In genomic region chr10:122560001-122560695, GRCm38 (mm10) we compare ENCODE assay signal across 28 mouse cellular contexts.
DNase-seq lines count a peak whose midpoint lies in the region; ATAC-seq lines count a peak whose summit lies in the region.
"Had no signal": no experiment of that assay in that cellular context is flagged by ENCODE, and none has a peak within 500 bp of the region (broad histone marks: within the 10 kb centered on the region; RNA-seq: fewer than 3 reads in every experiment).

No protein-coding gene starts in this region.

- no peaks in the 10 kb centered on the region for H3K27me3 ChIP-seq in neural tube, embryonic 13.5 days
- H3K27me3 ChIP-seq in intestine, embryonic 16.5 days (replicated peaks; ENCODE audit: control insufficient read depth, insufficient read depth, low read length) = no peaks in the 10 kb centered on the region
- no peaks in the 10 kb centered on the region for H3K27me3 ChIP-seq in liver, embryonic 12.5 days (replicated peaks)
- H3K27me3 ChIP-seq: embryonic facial prominence, embryonic 12.5 days; forebrain, embryonic 13.5 days; heart, embryonic 13.5 days had no signal

- 51% methylated on average over 10 of the region's 10 CpGs for WGBS in neural tube, embryonic 13.5 days
- 58% methylated on average over 10 of the region's 10 CpGs for WGBS in intestine, embryonic 16.5 days
- WGBS in liver, embryonic 12.5 days (ENCODE audit: insufficient replicate concordance) = 73% methylated on average over 10 of the region's 10 CpGs

- no peaks in the 10 kb centered on the region for H3K9me3 ChIP-seq in neural tube, embryonic 13.5 days
- no peaks in the 10 kb centered on the region for H3K9me3 ChIP-seq in intestine, embryonic 16.5 days (ENCODE audit: control insufficient read depth, low read length)
- H3K9me3 ChIP-seq in liver, embryonic 12.5 days (replicated peaks) = no peaks in the 10 kb centered on the region
- H3K9me3 ChIP-seq: embryonic facial prominence, embryonic 12.5 days; forebrain, embryonic 13.5 days; heart, embryonic 10.5 days; heart, embryonic 13.5 days had no signal

- no peak overlapping the region for H3K9ac ChIP-seq in neural tube, embryonic 13.5 days
- H3K9ac ChIP-seq in intestine, embryonic 16.5 days (ENCODE audit: low read depth, low read length) = no peak overlapping the region
- no peak overlapping the region for H3K9ac ChIP-seq in liver, embryonic 12.5 days
- H3K9ac ChIP-seq: embryonic facial prominence, embryonic 12.5 days; forebrain, embryonic 13.5 days; heart, embryonic 13.5 days; hindbrain, embryonic 14.5 days had no signal

- no peaks in the 10 kb centered on the region for H3K36me3 ChIP-seq in neural tube, embryonic 13.5 days
- H3K36me3 ChIP-seq in intestine, embryonic 16.5 days (ENCODE audit: control insufficient read depth, insufficient read depth, low read length) = no peaks in the 10 kb centered on the region
- no peaks in the 10 kb centered on the region for H3K36me3 ChIP-seq in liver, embryonic 12.5 days
- H3K36me3 ChIP-seq: embryonic facial prominence, embryonic 12.5 days; heart, embryonic 10.5 days; heart, embryonic 13.5 days had no signal

- ATAC-seq in neural tube, embryonic 13.5 days (ENCODE audit: low read depth) = no peak
- ATAC-seq in intestine, embryonic 16.5 days = peak; percentile 94
- 0 out of 2 replicates have a peak, but pooled peaks have one; percentile 47 for ATAC-seq in monocyte, adult 5-6 weeks (replicated peaks; ENCODE audit: insufficient number of reproducible peaks, low FRiP score, low TSS enrichment, poor library complexity, severe bottlenecking)
- no peak for ATAC-seq in liver, embryonic 12.5 days
- ATAC-seq: activated CD4-positive, CD25-positive, alpha-beta regulatory T cell, adult 4 months; CD4-positive, CD25-positive, alpha-beta regulatory T cell, adult 4 months; forebrain, embryonic 13.5 days; forebrain, embryonic 16.5 days; hindbrain, postnatal 0 days had no signal

- H3K4me1 ChIP-seq in neural tube, embryonic 13.5 days (replicated peaks) = peaks cover 19% of the 10 kb centered on the region
- peaks cover 3% of the 10 kb centered on the region; the same call in 1 of the 2 replicates for H3K4me1 ChIP-seq in intestine, embryonic 16.5 days (ENCODE audit: control insufficient read depth, insufficient read depth, low read length)
- H3K4me1 ChIP-seq in liver, embryonic 12.5 days = no peaks in the 10 kb centered on the region
- H3K4me1 ChIP-seq: forebrain, embryonic 13.5 days; heart, embryonic 10.5 days; heart, embryonic 13.5 days had no signal

- H3K27ac ChIP-seq in neural tube, embryonic 13.5 days (replicated peaks) = peak overlapping the region; percentile 42; the same call in 1 of the 2 replicates
- no peak overlapping the region for H3K27ac ChIP-seq in intestine, embryonic 16.5 days (ENCODE audit: low read length)
- no peak overlapping the region for H3K27ac ChIP-seq in liver, embryonic 12.5 days
- H3K27ac ChIP-seq: embryonic facial prominence, embryonic 12.5 days; forebrain, embryonic 13.5 days; heart, adult 2 months; heart, embryonic 10.5 days; heart, embryonic 13.5 days; hindbrain, embryonic 14.5 days; hindbrain, postnatal 0 days had no signal

- no peak overlapping the region for H3K4me3 ChIP-seq in neural tube, embryonic 13.5 days
- no peak overlapping the region for H3K4me3 ChIP-seq in intestine, embryonic 16.5 days (ENCODE audit: low read length)
- H3K4me3 ChIP-seq in liver, embryonic 12.5 days = no peak overlapping the region
- H3K4me3 ChIP-seq: embryonic facial prominence, embryonic 12.5 days; erythroblast, embryonic 14.5 days; forebrain, embryonic 13.5 days; heart, adult 2 months; heart, embryonic 10.5 days; heart, embryonic 13.5 days had no signal

- H3K4me2 ChIP-seq in neural tube, embryonic 13.5 days = no peak overlapping the region
- no peak overlapping the region for H3K4me2 ChIP-seq in intestine, embryonic 16.5 days (ENCODE audit: low read depth, low read length)
- no peak overlapping the region for H3K4me2 ChIP-seq in liver, embryonic 12.5 days
- H3K4me2 ChIP-seq: embryonic facial prominence, embryonic 12.5 days; forebrain, embryonic 13.5 days; heart, embryonic 13.5 days; hindbrain, embryonic 14.5 days had no signal

- no peak for DNase-seq in neural tube, embryonic 10.5 days (ENCODE audit: extremely low spot score, low spot score)
- DNase-seq in spleen, postnatal 36 days (ENCODE audit: low spot score in 2 of 2) = no peak
- DNase-seq in ovary, adult 18-20 months (ENCODE audit: low spot score) = no peak
- DNase-seq: adrenal gland, adult 8-10 months; adrenal gland, postnatal 25 days; cerebellum, adult 11-12 months; cerebellum, adult 8-10 months; cerebellum, postnatal 10 days; cerebellum, postnatal 36 days; gastrocnemius, postnatal 10 days; gastrocnemius, postnatal 36 days; heart, adult 2 months; heart, postnatal 14 days; heart, postnatal 4 days had no signal

Comparison
In these comparisons a context has a peak if more than half of its experiments do, and no peak if none do; other contexts are left out.
1. ATAC-seq: peak in intestine, embryonic 16.5 days (single experiment) and monocyte, adult 5-6 weeks (single experiment); none in neural tube, embryonic 13.5 days (single experiment) and liver, embryonic 12.5 days (single experiment).